Mouse (Mus musculus) left cerebral cortex, adult 9 months (tissue): Measurements from ENCODE around the gene Map3k1.

ENCODE experiments used
- DNase-seq, 2 experiments: peaks; one replicate each; pipeline ENCODE4 v3.0.0; 2022; ENCODE audit warnings: low spot score in 2 of 2

Map3k1 gene

DNA sequence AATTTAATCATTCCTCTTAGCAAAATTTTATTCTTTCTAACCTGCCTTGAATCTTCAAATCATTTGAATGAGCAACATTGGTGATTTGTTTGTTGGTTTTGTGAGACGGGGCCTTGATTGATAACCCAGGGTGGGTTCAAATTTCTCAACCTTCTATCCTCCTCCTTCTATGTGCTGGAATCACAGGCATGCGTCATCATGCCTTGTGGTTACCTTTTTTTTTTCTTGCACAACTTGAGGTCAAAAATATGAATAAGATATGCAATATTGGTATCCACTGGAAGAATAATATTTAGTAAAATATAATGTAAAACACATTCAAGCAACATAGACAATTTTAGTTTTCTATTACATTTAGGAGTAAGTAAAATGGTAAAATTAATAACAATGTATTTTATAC, 3.9 kb upstream of the Map3k1 start:
- no peak for DNase-seq

GRCm38 (mm10) chr13:111810998-111811628, 2.3 kb upstream of the Map3k1 start:
- DNase-seq, result no peak

DNA sequence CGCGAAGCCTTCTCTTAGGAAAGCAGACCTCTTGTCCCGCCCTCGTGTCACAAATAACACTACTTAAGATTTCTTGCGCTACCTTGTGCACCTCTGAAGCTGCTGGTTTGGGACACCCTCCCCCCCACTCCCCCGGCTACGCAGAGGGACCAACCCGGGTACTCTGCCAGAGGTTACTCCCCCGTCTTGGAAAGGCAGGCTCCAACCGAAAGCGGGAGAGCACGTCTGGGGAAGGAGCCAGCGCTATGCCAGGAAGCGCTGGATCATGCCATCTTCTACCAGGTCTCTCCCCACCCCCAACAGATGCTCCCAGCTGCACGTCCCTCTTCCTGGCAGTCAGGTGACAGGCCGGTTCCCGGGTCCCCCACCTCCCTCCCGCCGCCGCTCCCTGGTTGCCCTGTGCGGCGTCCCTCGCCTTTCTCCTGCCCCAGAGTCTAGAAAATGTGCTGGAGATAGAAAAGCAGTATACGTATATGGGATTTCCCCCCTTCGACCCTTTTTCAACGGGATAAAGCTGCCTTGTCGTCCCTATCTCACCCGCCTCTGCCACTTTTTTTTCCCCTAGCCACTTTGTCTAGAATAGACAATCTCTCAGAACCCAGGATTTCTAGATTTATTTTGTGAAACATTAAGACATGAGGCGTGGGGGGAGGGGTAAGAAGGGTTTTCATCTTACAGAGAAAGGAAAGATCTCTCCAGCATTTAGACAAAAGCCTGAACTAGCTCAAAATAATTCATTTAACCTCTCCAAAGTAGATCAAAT, 854 bp upstream of the Map3k1 start:
- peak in 1 of 2 experiments; percentile 40 for DNase-seq

GRCm38 (mm10) chr13:111808387-111808636, 481 bp downstream of the Map3k1 start:
- DNase-seq, result no peak

- DNase-seq, result no peak
Observed at GRCm38 (mm10) chr13:111807596-111808386, 1.0 kb downstream of the Map3k1 start.

GRCm38 (mm10) chr13:111807105-111807595, 1.6 kb downstream of the Map3k1 start:
- DNase-seq, result no peak

- no peak for DNase-seq
Observed at GRCm38 (mm10) chr13:111805738-111806722, 2.8 kb downstream of the Map3k1 start.

- DNase-seq, result no peak
Observed at GRCm38 (mm10) chr13:111804951-111805673, 3.7 kb downstream of the Map3k1 start.

GRCm38 (mm10) chr13:111804189-111804588, 4.6 kb downstream of the Map3k1 start:
- DNase-seq, result no peak

DNA sequence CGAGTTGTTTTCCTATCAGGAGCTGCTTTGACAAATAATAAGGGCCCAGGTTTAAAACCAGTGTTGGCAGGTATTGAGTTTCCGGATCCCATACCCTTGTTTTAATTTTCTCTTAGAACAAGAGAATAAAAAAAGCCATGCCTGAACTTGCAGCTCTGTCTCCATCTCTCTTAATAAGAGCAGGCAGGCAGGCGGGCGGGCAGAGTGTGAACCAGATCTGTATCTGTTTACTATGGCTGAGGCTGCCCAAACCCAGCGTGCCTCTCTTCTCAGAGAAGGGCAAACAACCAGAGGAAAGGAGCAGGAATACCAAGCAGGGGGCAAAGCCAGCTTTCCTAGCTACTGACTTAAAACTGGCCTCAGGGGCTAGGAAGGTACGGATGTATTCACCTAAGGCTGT, 5.3 kb downstream of the Map3k1 start:
- DNase-seq, result no peak

GRCm38 (mm10) chr13:111802900-111803299, 5.9 kb downstream of the Map3k1 start:
- DNase-seq, result no peak

- no peak for DNase-seq
Observed at GRCm38 (mm10) chr13:111802271-111802665, 6.5 kb downstream of the Map3k1 start.

GRCm38 (mm10) chr13:111801662-111802270, 7.0 kb downstream of the Map3k1 start:
- DNase-seq, result no peak

GRCm38 (mm10) chr13:111800866-111801265, 7.9 kb downstream of the Map3k1 start:
- DNase-seq, result no peak

GRCm38 (mm10) chr13:111798044-111798443, 10.7 kb downstream of the Map3k1 start:
- no peak for DNase-seq

DNA sequence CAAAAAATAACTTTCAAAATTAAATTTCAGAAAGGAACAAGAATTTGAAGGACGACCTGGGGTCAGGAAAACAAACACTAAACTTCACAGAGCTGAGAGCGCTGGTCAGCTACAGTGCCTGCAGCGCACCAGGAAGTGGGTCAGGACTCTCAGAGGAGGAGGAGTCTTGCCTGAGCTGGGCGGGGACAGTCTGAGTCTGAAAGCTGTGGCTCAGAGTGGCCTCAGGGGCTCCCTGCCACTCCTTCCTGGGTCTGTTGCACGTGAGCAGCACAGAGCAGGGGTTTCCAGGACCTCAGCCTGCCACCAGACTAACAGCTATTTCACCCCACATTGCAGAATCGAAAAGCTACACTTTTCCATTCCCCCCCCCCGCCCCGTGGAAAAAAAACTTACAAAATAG, 11.8 kb downstream of the Map3k1 start:
- DNase-seq, result peak in 1 of 2 experiments; percentile 24

GRCm38 (mm10) chr13:111796191-111796920, 12.4 kb downstream of the Map3k1 start:
- DNase-seq, result no peak

- no peak for DNase-seq
Observed at GRCm38 (mm10) chr13:111792975-111793287, 15.9 kb downstream of the Map3k1 start.

DNA sequence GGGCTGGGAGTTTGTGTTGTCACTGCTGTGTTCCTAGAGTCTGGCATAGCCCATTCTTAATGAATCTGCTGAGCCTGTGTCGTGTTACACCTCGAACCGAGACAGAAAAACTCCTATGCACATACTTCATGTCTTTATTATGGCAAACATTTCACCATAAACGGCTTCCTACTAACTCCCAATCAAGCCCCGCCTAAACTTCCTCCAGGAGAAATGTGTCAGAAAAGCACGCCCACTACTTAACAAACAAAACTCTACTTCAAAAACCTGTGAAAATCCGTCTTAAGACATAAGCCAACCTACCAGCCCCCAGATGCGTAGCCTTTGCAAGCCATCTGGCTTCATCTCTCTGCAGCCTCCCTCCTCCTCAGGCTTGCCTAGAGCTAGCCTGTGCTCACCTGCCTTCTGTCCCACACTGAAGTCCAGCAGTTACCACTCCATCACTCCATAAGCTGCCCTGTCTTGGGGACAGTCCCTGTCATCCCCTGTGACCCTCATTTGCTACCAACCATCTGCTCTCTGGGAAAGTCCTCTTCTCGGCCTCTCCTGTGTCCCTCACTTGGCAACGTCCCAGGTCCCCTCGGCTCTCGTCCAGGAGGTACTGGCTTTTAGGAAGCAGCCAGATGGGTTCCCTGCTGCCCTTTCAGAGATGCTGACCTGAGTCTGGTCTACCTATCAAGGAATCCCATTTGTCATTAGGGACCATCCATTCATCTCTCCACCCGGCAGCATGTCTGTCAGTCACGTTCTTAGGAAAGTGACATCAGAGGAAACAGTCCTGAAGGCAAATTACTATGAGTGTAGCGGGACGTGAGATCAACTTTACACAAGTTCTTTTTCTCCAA, 16.4 kb downstream of the Map3k1 start:
- peak in 1 of 2 experiments; percentile 18 for DNase-seq
